Mouse (Mus musculus) CH12.LX (cell line): ENCODE results near the gene BC049715. TPM values are rescaled to one million over a fixed set of nuclear protein-coding genes. Genes with fewer than 3 reads are reported as not detected.
A peak's percentile ranks its signal among the peaks of the same experiment; 100 is the strongest.

Experiments used
- DNase-seq: peaks from one replicate; pipeline ENCODE4 v3.0.0-alpha.2; 2013; ENCODE audit errors: extremely low read depth
- H3K27ac ChIP-seq: 2 replicates; pipeline ENCODE4 v1.5.1; 2012; ENCODE audit warnings: low read depth, mild to moderate bottlenecking, control low read depth, moderate library complexity; ENCODE audit not compliant: insufficient read depth
- H3K27me3 ChIP-seq: replicated peaks from 2 replicates; pipeline ENCODE3; 2012; ENCODE audit warnings: inconsistent platforms
- H3K36me3 ChIP-seq, 2 experiments: replicated peaks in 1 of 2; 2 replicates each; pipeline versions ENCODE3 to v1.6.1; 2012; ENCODE audit warnings: inconsistent platforms in 1 of 2, low read length in 1 of 2, mild to moderate bottlenecking in 1 of 2, mixed read lengths in 1 of 2, moderate library complexity in 1 of 2; ENCODE audit not compliant: control insufficient read depth in 1 of 2, insufficient read depth in 1 of 2
- H3K4me1 ChIP-seq, 2 experiments: 2 replicates each; pipeline ENCODE4 v1.6.1; 2012; ENCODE audit warnings: inconsistent platforms in 1 of 2, moderate library complexity in 1 of 2; ENCODE audit not compliant: insufficient read depth in 2 of 2, control insufficient read depth in 1 of 2
- H3K4me2 ChIP-seq: 2 replicates; pipeline ENCODE4 v1.6.1; 2012; ENCODE audit warnings: low read depth, mild to moderate bottlenecking, control low read depth; ENCODE audit not compliant: poor library complexity, insufficient read depth, severe bottlenecking
- H3K4me3 ChIP-seq, 3 experiments: fragments of 150-350 bp in 1 of 3; sonication (generic) in 1 of 3; replicated peaks in 1 of 3; 2 replicates each; pipeline versions ENCODE3 to v1.5.1; 2011 to 2012; ENCODE audit warnings: low read depth in 2 of 3, low read length in 2 of 3, mild to moderate bottlenecking in 2 of 3, moderate library complexity in 2 of 3, control low read depth in 1 of 3, improper control_type of control experiment in 1 of 3, inconsistent platforms in 1 of 3, mixed read lengths in 1 of 3; ENCODE audit not compliant: poor library complexity in 1 of 3
- H3K79me2 ChIP-seq: replicated peaks from 2 replicates; pipeline ENCODE4 v1.6.1; 2012; ENCODE audit warnings: mild to moderate bottlenecking, moderate library complexity; ENCODE audit not compliant: control insufficient read depth, poor library complexity, insufficient read depth, severe bottlenecking; ENCODE audit errors: extremely low read depth
- H3K9ac ChIP-seq: 2 replicates; pipeline ENCODE4 v1.6.1; 2012; ENCODE audit warnings: low read depth, mild to moderate bottlenecking, control low read depth, moderate library complexity; ENCODE audit not compliant: insufficient read depth
- H3K9me3 ChIP-seq: replicated peaks from 2 replicates; pipeline ENCODE3; 2012; ENCODE audit warnings: low read length, inconsistent platforms, mixed read lengths
- CHD1 ChIP-seq: IDR thresholded peaks from 2 replicates; pipeline ENCODE4 v1.6.1; 2012; ENCODE audit warnings: low read depth, low read length, improper control_type of control experiment, inconsistent platforms
- CHD2 ChIP-seq: IDR thresholded peaks from 2 replicates; pipeline ENCODE4 v1.6.1; 2011; ENCODE audit warnings: low read length, improper control_type of control experiment
- CTCF ChIP-seq, 2 experiments: IDR thresholded peaks in 1 of 2; conservative IDR thresholded peaks in 1 of 2; 2 replicates each; pipeline ENCODE4 v1.5.1; 2011 to 2012; ENCODE audit warnings: low read depth in 2 of 2, low read length in 2 of 2, improper control_type of control experiment in 1 of 2, inconsistent platforms in 1 of 2, mild to moderate bottlenecking in 1 of 2, moderate library complexity in 1 of 2
- ELF1 ChIP-seq: IDR thresholded peaks from 2 replicates; pipeline ENCODE4 v1.6.1; 2014; ENCODE audit warnings: low read depth, mild to moderate bottlenecking, inconsistent platforms, low read length, improper control_type of control experiment
- EP300 ChIP-seq: IDR thresholded peaks from 2 replicates; pipeline ENCODE4 v1.6.1; 2011; ENCODE audit warnings: low read length, improper control_type of control experiment
- HCFC1 ChIP-seq: IDR thresholded peaks from 2 replicates; pipeline ENCODE4 v1.6.1; 2012; ENCODE audit warnings: low read depth, mild to moderate bottlenecking, inconsistent platforms, low read length, improper control_type of control experiment
- IRF4 ChIP-seq: IDR thresholded peaks from 2 replicates; pipeline ENCODE4 v1.6.1; 2014; ENCODE audit warnings: low read depth, mild to moderate bottlenecking, inconsistent platforms, low read length, improper control_type of control experiment
- JUN ChIP-seq: IDR thresholded peaks from 2 replicates; pipeline ENCODE4 v1.6.1; 2011; ENCODE audit warnings: low read depth, mild to moderate bottlenecking, low read length, improper control_type of control experiment, moderate library complexity; ENCODE audit not compliant: insufficient read depth
- MAFK ChIP-seq: IDR thresholded peaks from 2 replicates; pipeline ENCODE4 v1.6.1; 2011; ENCODE audit warnings: low read length, improper control_type of control experiment; ENCODE audit not compliant: insufficient replicate concordance
- MAX ChIP-seq: IDR thresholded peaks from 2 replicates; pipeline ENCODE4 v1.6.1; 2011; ENCODE audit warnings: low read length, improper control_type of control experiment
- MAZ ChIP-seq: IDR thresholded peaks from 2 replicates; pipeline ENCODE4 v1.6.1; 2012; ENCODE audit warnings: low read depth, mild to moderate bottlenecking, inconsistent platforms, low read length, improper control_type of control experiment, moderate library complexity
- MXI1 ChIP-seq: IDR thresholded peaks from 2 replicates; pipeline ENCODE4 v1.6.1; 2011; ENCODE audit warnings: mild to moderate bottlenecking, low read depth, low read length, improper control_type of control experiment
- MYC ChIP-seq: IDR thresholded peaks from 2 replicates; pipeline ENCODE4 v1.6.1; 2011; ENCODE audit warnings: low read depth, mild to moderate bottlenecking, improper control_type of control experiment, low read length
- NELFE ChIP-seq: IDR thresholded peaks from 2 replicates; pipeline ENCODE4 v1.6.1; 2011; ENCODE audit warnings: low read depth, low read length, improper control_type of control experiment
- NRF1 ChIP-seq: IDR thresholded peaks from 2 replicates; pipeline ENCODE4 v1.6.1; 2014; ENCODE audit warnings: low read depth, mild to moderate bottlenecking, inconsistent platforms, low read length, improper control_type of control experiment, moderate library complexity
- PAX5 ChIP-seq: IDR thresholded peaks from 2 replicates; pipeline ENCODE4 v1.6.1; 2012; ENCODE audit warnings: low read length, inconsistent platforms, mixed read lengths
- POLR2A ChIP-seq: IDR thresholded peaks from 2 replicates; pipeline ENCODE4 v1.6.1; 2011; ENCODE audit warnings: low read depth, mild to moderate bottlenecking, improper control_type of control experiment, low read length
- RAD21 ChIP-seq: IDR thresholded peaks from 2 replicates; pipeline ENCODE4 v1.6.1; 2011; ENCODE audit warnings: low read depth, mild to moderate bottlenecking, low read length, improper control_type of control experiment, moderate library complexity
- SIN3A ChIP-seq: IDR thresholded peaks from 2 replicates; pipeline ENCODE4 v1.6.1; 2012; ENCODE audit warnings: low read length, improper control_type of control experiment, inconsistent platforms
- TBP ChIP-seq: conservative IDR thresholded peaks from 2 replicates; pipeline ENCODE4 v1.6.1; 2011; ENCODE audit warnings: low read depth, low read length, improper control_type of control experiment
- TCF12 ChIP-seq: IDR thresholded peaks from 2 replicates; pipeline ENCODE4 v1.6.1; 2014; ENCODE audit warnings: low read depth, mild to moderate bottlenecking, inconsistent platforms, low read length, improper control_type of control experiment
- ZC3H11A ChIP-seq: IDR thresholded peaks from 2 replicates; pipeline ENCODE4 v1.6.1; 2012; ENCODE audit warnings: low read depth, mild to moderate bottlenecking, inconsistent platforms, low read length, improper control_type of control experiment
- ZKSCAN1 ChIP-seq: IDR thresholded peaks from 2 replicates; pipeline ENCODE4 v1.6.1; 2012; ENCODE audit warnings: low read depth, inconsistent platforms, low read length, improper control_type of control experiment, borderline replicate concordance
- ZMIZ1 ChIP-seq: IDR thresholded peaks from 2 replicates; pipeline ENCODE4 v1.6.1; 2012; ENCODE audit warnings: low read depth, mild to moderate bottlenecking, inconsistent platforms, low read length, improper control_type of control experiment
- ZNF384 ChIP-seq: IDR thresholded peaks from 2 replicates; pipeline ENCODE4 v1.6.1; 2012; ENCODE audit warnings: low read depth, low read length, improper control_type of control experiment, inconsistent platforms
- dilution Hi-C: fragments of 300-500 bp; cut with MboI; formaldehyde crosslinking; loops from 2 replicates; pipeline ENCODE4 v1.14.3; 2020; ENCODE audit warnings: low sequenced_read_pairs; ENCODE audit not compliant: extremely low pct_unique_long_range_greater_than_20kb, extremely low pct_ligation_motif_present
- in situ Hi-C: fragments of 300-500 bp; cut with MboI; formaldehyde crosslinking; loops from 3 replicates; pipeline ENCODE4 v1.14.3; 2019; ENCODE audit warnings: low sequenced_read_pairs, low pct_ligation_motif_present, low pct_unique_long_range_greater_than_20kb, mixed read lengths
- polyA plus RNA-seq: library from polyadenylated mRNA; unstranded; fragments of >175 nt; gene quantifications from 2 replicates; pipeline ENCODE4 v1.2.1, GENCODE M21; 2012; ENCODE audit warnings: low read depth; ENCODE audit not compliant: insufficient read length
- total RNA-seq, 2 experiments: library from RNA; depleted of rRNA; stranded (reverse); fragments of 300-350 nt in 1 of 2; fragments of >200 nt in 1 of 2; gene quantifications; 2 replicates each; pipeline ENCODE4 v1.2.3; 2012 to 2014

The BC049715 gene
- total and polyA plus RNA-seq, 3 experiments: 8.8 to 13.5 (median 9.9) TPM

GRCm38 (mm10) chr6:136808014-136808417 lies 19.4 kb upstream of the BC049715 start, which contains the start of gene H2afj (continued):
- peak; percentile 87 for TF ChIP-seq NRF1
- peak; percentile 82 for TF ChIP-seq POLR2A
- TF ChIP-seq CHD2: peak; percentile 97
- TF ChIP-seq ZKSCAN1: no peak
- no peak for TF ChIP-seq CTCF (conservative IDR thresholded peaks at IDR 0.05 in 1 of 2, IDR thresholded peaks at IDR 0.05 in 1 of 2; ENCODE audit: low read depth in 2 of 2, low read length in 2 of 2)
- TF ChIP-seq ZMIZ1: peak; percentile 64; the same call in 1 of the 2 replicates
- TF ChIP-seq IRF4: no peak
- peak; percentile 94 for TF ChIP-seq SIN3A
- TF ChIP-seq MAFK: no peak
- TF ChIP-seq PAX5: no peak
- TF ChIP-seq NELFE: peak; percentile 81
- no peak for TF ChIP-seq EP300
- 0 out of 2 replicates have a peak, but pooled peaks have one; percentile 48 for TF ChIP-seq MAZ
- TF ChIP-seq, all 38 proteins: peak for 19

DNA sequence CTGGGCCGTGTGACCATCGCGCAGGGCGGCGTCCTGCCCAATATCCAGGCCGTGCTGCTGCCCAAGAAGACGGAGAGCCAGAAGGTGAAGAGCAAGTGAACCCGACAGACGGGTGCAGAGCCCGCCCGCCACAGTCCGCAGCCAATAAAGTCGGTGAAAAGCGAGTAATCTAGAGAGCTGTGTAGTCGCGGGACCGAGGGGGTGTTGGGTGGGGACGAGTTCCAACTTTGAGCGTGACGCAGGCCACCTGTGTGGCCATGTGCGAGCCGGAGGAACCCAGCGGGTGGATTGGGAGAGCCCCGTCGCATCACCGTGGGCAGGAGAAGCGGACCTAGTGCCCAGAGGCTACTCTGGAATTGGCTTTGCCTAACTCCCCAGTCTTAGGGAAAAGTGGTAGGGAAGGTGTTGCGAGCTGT lies 18.8 kb upstream of the BC049715 start:
- peaks cover 6 to 50% of the 10 kb centered on the region in 2 experiments for H3K4me1 ChIP-seq
- peak overlapping the region; percentile 67 for H3K9ac ChIP-seq
- peak overlapping the region; percentile 86 to 92 (median 90) for H3K4me3 ChIP-seq
- H3K9me3 ChIP-seq: no peaks in the 10 kb centered on the region
- dilution Hi-C loops: no loop called here
- DNase-seq: no peak
- H3K27ac ChIP-seq: peak overlapping the region; percentile 58
- H3K36me3 ChIP-seq: peaks cover 14 to 30% of the 10 kb centered on the region in 2 experiments
- peak overlapping the region; percentile 94; the same call in 1 of the 2 replicates for H3K4me2 ChIP-seq
- peaks cover 30% of the 10 kb centered on the region for H3K79me2 ChIP-seq
- TF ChIP-seq TCF12 (0 out of 2 replicates have a peak, but pooled peaks have one; percentile 6), MXI1 (peak; percentile 24), MAX (peak; percentile 63), CHD1 (no peak; the same call in 1 of the 2 replicates), ELF1 (no peak), MAFK (no peak), POLR2A (no peak), RAD21 (no peak), MYC (0 out of 2 replicates have a peak, but pooled peaks have one; percentile 32)
- TF ChIP-seq, all 38 proteins: peak for 4
- in situ Hi-C loops: no loop called here
- no peaks in the 10 kb centered on the region for H3K27me3 ChIP-seq

- no peaks in the 10 kb centered on the region for H3K9me3 ChIP-seq
- peaks cover 18 to 35% of the 10 kb centered on the region in 2 experiments for H3K36me3 ChIP-seq
- peaks cover 6 to 50% of the 10 kb centered on the region in 2 experiments for H3K4me1 ChIP-seq
- peaks cover 30% of the 10 kb centered on the region for H3K79me2 ChIP-seq
- TF ChIP-seq NELFE: no peak
- TF ChIP-seq POLR2A: peak; percentile 37; the same call in 1 of the 2 replicates
- TF ChIP-seq ZC3H11A: no peak
- TF ChIP-seq ELF1: peak; percentile 73
- TF ChIP-seq TCF12: no peak
- TF ChIP-seq CTCF (conservative IDR thresholded peaks at IDR 0.05 in 1 of 2, IDR thresholded peaks at IDR 0.05 in 1 of 2; ENCODE audit: low read depth in 2 of 2, low read length in 2 of 2): no peak
- peak; percentile 11; the same call in 1 of the 2 replicates for TF ChIP-seq HCFC1
- TF ChIP-seq MAX: no peak
- TF ChIP-seq CHD2: no peak
- 0 out of 2 replicates have a peak, but pooled peaks have one; percentile 26 for TF ChIP-seq TBP
- 0 out of 2 replicates have a peak, but pooled peaks have one; percentile 7 for TF ChIP-seq ZNF384
- TF ChIP-seq SIN3A: peak; percentile 69
- peak; percentile 26; the same call in 1 of the 2 replicates for TF ChIP-seq MYC
- no peak for TF ChIP-seq JUN
- peak; percentile 28; the same call in 1 of the 2 replicates for TF ChIP-seq IRF4
- no peak for TF ChIP-seq MAFK
- peak overlapping the region; percentile 67 for H3K9ac ChIP-seq
- dilution Hi-C loops: no loop called here
- peak overlapping the region; percentile 58; the same call in 1 of the 2 replicates for H3K27ac ChIP-seq
- in situ Hi-C loops: no loop called here
- DNase-seq: peak; percentile 61
- H3K27me3 ChIP-seq: no peaks in the 10 kb centered on the region
- H3K4me2 ChIP-seq: peak overlapping the region; percentile 94
- peak overlapping the region; percentile 86 to 92 (median 90) for H3K4me3 ChIP-seq
These were observed 18.3 kb upstream of the BC049715 start for GRCm38 (mm10) chr6:136809077-136809476.
